Mouse (Mus musculus): ENCODE results near the gene Ccdc90b. TPM values are rescaled to one million over a fixed set of nuclear protein-coding genes. Genes with fewer than 3 reads are reported as not detected.

Ccdc90b gene
- total RNA-seq, 2 experiments from 2014 or later: 14.4 to 15.9 TPM

Other genes with a start within 250 kb of the Ccdc90b start
- gene Ankrd42, start 76.0 kb downstream of the Ccdc90b start, total RNA-seq (2021): 10 to 100 TPM; 20.1 to 20.3 TPM
- gene Pcf11, start 108.8 kb downstream of the Ccdc90b start, total RNA-seq (2021): 10 to 100 TPM; 56.1 to 57.9 TPM
- gene Rab30, start 180.5 kb downstream of the Ccdc90b start, total RNA-seq (2021): 10 to 100 TPM; 39.4 to 40.6 TPM